Mouse (Mus musculus) heart, postnatal 36 days (tissue): ENCODE measurements around the gene Cdkl3. TPM values are rescaled to one million over a fixed set of nuclear protein-coding genes. Genes with fewer than 3 reads are reported as not detected.

ENCODE experiments used
- DNase-seq, 2 experiments: peaks; one replicate each; pipeline ENCODE4 v3.0.0; 2021 to 2022
- intact Hi-C: fragments of 180-260 bp; cut with DNase I; formaldehyde crosslinking; loops from one replicate; pipeline ENCODE4 v1.15.1; 2025
- total RNA-seq, 2 experiments: library from RNA; stranded (reverse); gene quantifications; 2 replicates each; pipeline ENCODE4 v1.2.3; 2021

The Cdkl3 gene
- total RNA-seq: 1 to 10 TPM; 5.5 to 5.7 TPM

- peak; percentile 91 to 92 for DNase-seq
- intact Hi-C loops: loop anchor here (2.0 kb wide), 1 partner anchor 93 kb away; no protein-coding TSS in a partner anchor
Observed at GRCm38 (mm10) chr11:52003772-52004528, at the start of gene Cdkl3. TSS of gene Cdkl3 (plus strand) at chr11:52004221.

- DNase-seq: no peak
- intact Hi-C loops: no loop called here
Observed at GRCm38 (mm10) chr11:51956112-51956511, 47.9 kb upstream of the Cdkl3 start.

- intact Hi-C loops: no loop called here
- no peak for DNase-seq
Observed at GRCm38 (mm10) chr11:51957760-51958159, 46.3 kb upstream of the Cdkl3 start.

- intact Hi-C loops: no loop called here
- DNase-seq: no peak
Observed at GRCm38 (mm10) chr11:51959511-51959910, 44.5 kb upstream of the Cdkl3 start.

- no peak for DNase-seq
- intact Hi-C loops: no loop called here
Observed at GRCm38 (mm10) chr11:51960061-51960460, 44.0 kb upstream of the Cdkl3 start.

- DNase-seq: no peak
- intact Hi-C loops: no loop called here
Observed at GRCm38 (mm10) chr11:51960967-51961471, 43.0 kb upstream of the Cdkl3 start.

GRCm38 (mm10) chr11:51961761-51962160, 42.3 kb upstream of the Cdkl3 start:
- no peak for DNase-seq
- intact Hi-C loops: no loop called here

GRCm38 (mm10) chr11:51962277-51962676, 41.7 kb upstream of the Cdkl3 start:
- intact Hi-C loops: no loop called here
- no peak for DNase-seq

GRCm38 (mm10) chr11:51966651-51967050, 37.4 kb upstream of the Cdkl3 start:
- no peak for DNase-seq
- intact Hi-C loops: loop anchor here (1.0 to 2.0 kb wide), 5 partner anchors 34 to 146 kb away; partner anchors contain the start of gene Ube2b

GRCm38 (mm10) chr11:51967443-51968401, 36.3 kb upstream of the Cdkl3 start, which contains the start of gene Cdkn2aipnl:
TSS of gene Cdkn2aipnl (plus strand) at chr11:51967661.
- intact Hi-C loops: loop anchor here (1.0 to 2.0 kb wide), 5 partner anchors 33 to 147 kb away; partner anchors contain the start of gene Ube2b
- DNase-seq: peak; percentile 97 to 99

- intact Hi-C loops: no loop called here
- DNase-seq: no peak
Observed at GRCm38 (mm10) chr11:51968896-51969295, 35.1 kb upstream of the Cdkl3 start.

GRCm38 (mm10) chr11:51969511-51969910, 34.5 kb upstream of the Cdkl3 start:
- intact Hi-C loops: no loop called here
- no peak for DNase-seq

- intact Hi-C loops: no loop called here
- DNase-seq: no peak
Observed at GRCm38 (mm10) chr11:51971644-51972043, 32.4 kb upstream of the Cdkl3 start.

- peak; percentile 66 to 71 for DNase-seq
- intact Hi-C loops: loop anchor here (2.0 to 10.0 kb wide), 3 partner anchors 33 to 385 kb away; partner anchors contain the start of genes Cdkn2aipnl and Nhp2
Observed at GRCm38 (mm10) chr11:51999611-52000289, 4.3 kb upstream of the Cdkl3 start.

GRCm38 (mm10) chr11:52000290-52000962, 3.6 kb upstream of the Cdkl3 start, which contains the start of gene Ube2b:
TSS of gene Ube2b (minus strand) at chr11:52000762.
- intact Hi-C loops: loop anchor here (2.0 kb wide), 1 partner anchor 34 kb away; the partner anchor contains the start of gene Cdkn2aipnl
- peak; percentile 91 to 95 for DNase-seq

- intact Hi-C loops: loop anchor here (2.0 kb wide), 1 partner anchor 35 kb away; the partner anchor contains the start of gene Cdkn2aipnl
Observed at GRCm38 (mm10) chr11:52001341-52001740, 2.7 kb upstream of the Cdkl3 start.

GRCm38 (mm10) chr11:52001861-52002260, 2.2 kb upstream of the Cdkl3 start:
- DNase-seq: no peak
- intact Hi-C loops: loop anchor here (2.0 kb wide), 1 partner anchor 35 kb away; the partner anchor contains the start of gene Cdkn2aipnl

More at GRCm38 (mm10) chr11:52001341-52001740, 2.7 kb upstream of the Cdkl3 start:
- no peak for DNase-seq

GRCm38 (mm10) chr11:52002842-52003504, 1.0 kb upstream of the Cdkl3 start:
- intact Hi-C loops: no loop called here
- DNase-seq: no peak

GRCm38 (mm10) chr11:52003505-52003771, 583 bp upstream of the Cdkl3 start:
- intact Hi-C loops: no loop called here
- DNase-seq: no peak
